Mouse (Mus musculus): Measurements from ENCODE around the gene Bmp6.

- TF ChIP-seq CTCF (IDR thresholded peaks at IDR 0.05; ENCODE audit: low read depth, low read length) (no peak), POLR2A (IDR thresholded peaks at IDR 0.05; ENCODE audit: insufficient read depth, low read length) (no peak)
Measured at GRCm38 (mm10) chr13:38440240-38440639, 95.3 kb downstream of the Bmp6 start.

Data from ES-Bruce4 (cell line).